8 mouse cellular contexts compared by ENCODE assay signal in the genomic region with DNA sequence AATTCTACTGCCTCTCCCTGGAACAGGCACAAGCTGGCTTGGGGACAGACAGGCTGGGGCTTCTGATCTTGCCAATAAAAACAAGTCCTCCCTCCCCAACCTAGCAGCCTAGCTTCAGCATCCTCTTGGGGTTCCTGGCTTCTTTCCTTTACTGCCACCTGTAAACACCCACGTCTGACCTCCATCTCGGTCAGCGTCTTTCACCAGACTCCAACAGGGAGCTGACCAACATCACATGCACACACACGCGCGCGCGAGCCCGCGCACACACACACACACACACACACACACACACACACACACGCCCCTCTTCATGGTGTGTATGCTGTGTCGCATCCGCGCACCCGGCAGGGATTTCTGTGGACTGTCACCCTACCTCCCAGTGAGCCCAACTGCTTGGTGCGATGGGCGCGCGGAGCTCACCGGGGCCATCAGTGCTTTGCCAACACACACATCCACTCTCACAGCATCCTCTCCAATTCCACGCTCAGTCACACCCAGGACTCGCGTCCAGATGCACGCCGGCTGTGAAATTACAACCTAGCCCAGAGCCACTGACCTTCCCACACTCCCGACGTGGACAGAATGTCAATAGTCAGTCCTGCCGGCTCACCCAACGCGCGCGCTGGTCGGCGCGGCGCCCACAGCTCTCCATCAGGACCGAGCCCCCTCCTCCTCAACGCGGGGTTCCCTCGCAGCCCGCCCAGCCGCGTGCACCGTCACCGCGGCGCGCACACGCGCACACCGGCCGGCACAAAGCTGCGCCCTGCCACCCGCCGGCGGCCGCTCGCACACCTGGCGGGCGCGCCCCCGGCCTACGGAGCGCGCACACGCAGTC. TPM values are rescaled to one million over a fixed set of nuclear protein-coding genes. Genes with fewer than 3 reads are reported as not detected.
DNase-seq lines count a peak whose midpoint lies in the region; ATAC-seq lines count a peak whose summit lies in the region.

No protein-coding gene starts in this region.

- intact Hi-C loops in heart, postnatal 14 days (cut with DNase I), result no loop called here

- peak overlapping the region; percentile 31 for H3K4me3 ChIP-seq in heart, embryonic 15.5 days
- H3K4me3 ChIP-seq in hindbrain, embryonic 13.5 days, result peak overlapping the region; percentile 53
- H3K4me3 ChIP-seq in liver, embryonic 15.5 days (replicated peaks), result peak overlapping the region; percentile 15; the same call in 1 of the 2 replicates
- H3K4me3 ChIP-seq in stomach, embryonic 15.5 days (replicated peaks), result peak overlapping the region; percentile 37

- H3K27me3 ChIP-seq in heart, embryonic 15.5 days, result peaks cover 84% of the 10 kb centered on the region
- peaks cover 57% of the 10 kb centered on the region for H3K27me3 ChIP-seq in hindbrain, embryonic 13.5 days
- H3K27me3 ChIP-seq in liver, embryonic 15.5 days, result peaks cover 96% of the 10 kb centered on the region
- H3K27me3 ChIP-seq in stomach, embryonic 15.5 days (replicated peaks), result peaks cover 46% of the 10 kb centered on the region

- H3K4me1 ChIP-seq in heart, embryonic 15.5 days (replicated peaks), result peaks cover 6% of the 10 kb centered on the region
- peaks cover 48% of the 10 kb centered on the region for H3K4me1 ChIP-seq in hindbrain, embryonic 13.5 days (replicated peaks)
- peaks cover 5% of the 10 kb centered on the region; the same call in 1 of the 2 replicates for H3K4me1 ChIP-seq in liver, embryonic 15.5 days (replicated peaks)
- H3K4me1 ChIP-seq in stomach, embryonic 15.5 days, result 0 out of 2 replicates have a peak, but pooled peaks cover 9% of the 10 kb centered on the region

- H3K36me3 ChIP-seq in heart, embryonic 15.5 days, result no peaks in the 10 kb centered on the region
- H3K36me3 ChIP-seq in hindbrain, embryonic 13.5 days, result no peaks in the 10 kb centered on the region
- H3K36me3 ChIP-seq in liver, embryonic 15.5 days (replicated peaks), result no peaks in the 10 kb centered on the region
- H3K36me3 ChIP-seq in stomach, embryonic 15.5 days, result no peaks in the 10 kb centered on the region

- 3% methylated on average over 66 of the region's 66 CpGs for WGBS in heart, embryonic 15.5 days
- 2% methylated on average over 66 of the region's 66 CpGs for WGBS in hindbrain, embryonic 13.5 days
- 5% methylated on average over 66 of the region's 66 CpGs for WGBS in liver, embryonic 15.5 days (ENCODE audit: insufficient replicate concordance)
- WGBS in stomach, embryonic 15.5 days, result 2% methylated on average over 66 of the region's 66 CpGs

- no peak overlapping the region for H3K27ac ChIP-seq in heart, embryonic 15.5 days
- peak overlapping the region; percentile 86 for H3K27ac ChIP-seq in hindbrain, embryonic 13.5 days
- H3K27ac ChIP-seq in liver, embryonic 15.5 days (replicated peaks), result no peak overlapping the region
- H3K27ac ChIP-seq in stomach, embryonic 15.5 days, result no peak overlapping the region

- DNase-seq in heart, postnatal 14 days, result no peak
- peak; percentile 90 for DNase-seq in cerebellum, adult 9-10 months
- DNase-seq in spleen, postnatal 4 days (ENCODE audit: low spot score in 2 of 2), result no peak
- no peak for DNase-seq in kidney, postnatal 25 days

- no peaks in the 10 kb centered on the region for H3K9me3 ChIP-seq in heart, embryonic 15.5 days (replicated peaks)
- H3K9me3 ChIP-seq in hindbrain, embryonic 13.5 days, result no peaks in the 10 kb centered on the region
- H3K9me3 ChIP-seq in liver, embryonic 15.5 days (replicated peaks), result no peaks in the 10 kb centered on the region
- H3K9me3 ChIP-seq in stomach, embryonic 15.5 days, result no peaks in the 10 kb centered on the region

- no peak overlapping the region for H3K9ac ChIP-seq in heart, embryonic 15.5 days
- H3K9ac ChIP-seq in hindbrain, embryonic 13.5 days, result peak overlapping the region; percentile 81
- no peak overlapping the region for H3K9ac ChIP-seq in liver, embryonic 15.5 days
- H3K9ac ChIP-seq in stomach, embryonic 15.5 days, result no peak overlapping the region

- H3K4me2 ChIP-seq in heart, embryonic 15.5 days, result peak overlapping the region; percentile 57
- H3K4me2 ChIP-seq in hindbrain, embryonic 13.5 days, result peak overlapping the region; percentile 67
- peak overlapping the region; percentile 27; the same call in 1 of the 2 replicates for H3K4me2 ChIP-seq in liver, embryonic 15.5 days
- peak overlapping the region; percentile 67 for H3K4me2 ChIP-seq in stomach, embryonic 15.5 days

- ATAC-seq in heart, embryonic 15.5 days (replicated peaks; ENCODE audit: insufficient number of reproducible peaks, insufficient read depth, low FRiP score, low read depth), result no peak
- peak; percentile 90 for ATAC-seq in hindbrain, embryonic 13.5 days (ENCODE audit: low FRiP score)
- ATAC-seq in liver, embryonic 15.5 days (ENCODE audit: insufficient read depth), result no peak
- no peak for ATAC-seq in stomach, embryonic 15.5 days (ENCODE audit: insufficient read depth, low FRiP score, low read depth)

RNA-seq across cellular contexts. Expression of a gene that starts 21.1 kb away (rescaled TPM):
- 3.8 and 4.2 TPM in 2 replicates for polyA plus RNA-seq in heart, embryonic 15.5 days (2015; fragmentation: Nextera tagmentation; extraction: Ambion mirVana)
- 10 to 100 TPM; 72.8 to 77.6 TPM for total RNA-seq in heart, postnatal 14 days (2021)
- polyA plus RNA-seq in hindbrain, embryonic 13.5 days (2015; fragmentation: Nextera tagmentation; extraction: Ambion mirVana), result 10.4 and 10.6 TPM in 2 replicates
- polyA plus RNA-seq in liver, embryonic 15.5 days (2015; fragmentation: Nextera tagmentation; extraction: Ambion mirVana), result 0.76 and 0.81 TPM in 2 replicates
- 13.1 and 21.2 TPM in 2 replicates for polyA plus RNA-seq in stomach, embryonic 15.5 days (2015; fragmentation: Nextera tagmentation; extraction: Ambion mirVana)

RNA-seq across cellular contexts. Expression of a gene that starts 29.8 kb away (rescaled TPM):
- 0.33 and 0.51 TPM in 2 replicates for polyA plus RNA-seq in heart, embryonic 15.5 days (2015; fragmentation: Nextera tagmentation; extraction: Ambion mirVana)
- under 1 TPM; 0.37 to 0.50 TPM for total RNA-seq in heart, postnatal 14 days (2021)
- polyA plus RNA-seq in hindbrain, embryonic 13.5 days (2015; fragmentation: Nextera tagmentation; extraction: Ambion mirVana), result 2.0 and 2.1 TPM in 2 replicates
- polyA plus RNA-seq in liver, embryonic 15.5 days (2015; fragmentation: Nextera tagmentation; extraction: Ambion mirVana), result 13.7 and 17.7 TPM in 2 replicates
- polyA plus RNA-seq in stomach, embryonic 15.5 days (2015; fragmentation: Nextera tagmentation; extraction: Ambion mirVana), result 0.63 and 1.5 TPM in 2 replicates

RNA-seq across cellular contexts. Expression of a gene that starts 59.7 kb away (rescaled TPM):
- 54.7 and 63.4 TPM in 2 replicates for polyA plus RNA-seq in heart, embryonic 15.5 days (2015; fragmentation: Nextera tagmentation; extraction: Ambion mirVana)
- total RNA-seq in heart, postnatal 14 days (2021), result 100 to 1,000 TPM; 215 to 219 TPM
- 14.3 and 16.8 TPM in 2 replicates for polyA plus RNA-seq in hindbrain, embryonic 13.5 days (2015; fragmentation: Nextera tagmentation; extraction: Ambion mirVana)
- polyA plus RNA-seq in liver, embryonic 15.5 days (2015; fragmentation: Nextera tagmentation; extraction: Ambion mirVana), result 27.9 and 34.5 TPM in 2 replicates
- 34.9 and 39.8 TPM in 2 replicates for polyA plus RNA-seq in stomach, embryonic 15.5 days (2015; fragmentation: Nextera tagmentation; extraction: Ambion mirVana)
